Mouse (Mus musculus): ENCODE data around the gene Gm16223.

- TF ChIP-seq TAL1 (IDR thresholded peaks at IDR 0.05; ENCODE audit: low read length) (no peak), GATA1 (IDR thresholded peaks at IDR 0.05; ENCODE audit: low read length) (no peak)
Observed at GRCm38 (mm10) chr5:42054636-42055035, 13.1 kb upstream of the Gm16223 start.
